Mouse (Mus musculus): ENCODE data around the gene Cdk5rap2. TPM values are rescaled to one million over a fixed set of nuclear protein-coding genes. Genes with fewer than 3 reads are reported as not detected.

Gene Cdk5rap2
- total and polyA plus RNA-seq, 3 experiments, result 2.0 to 6.1 (median 5.9) TPM

DNA sequence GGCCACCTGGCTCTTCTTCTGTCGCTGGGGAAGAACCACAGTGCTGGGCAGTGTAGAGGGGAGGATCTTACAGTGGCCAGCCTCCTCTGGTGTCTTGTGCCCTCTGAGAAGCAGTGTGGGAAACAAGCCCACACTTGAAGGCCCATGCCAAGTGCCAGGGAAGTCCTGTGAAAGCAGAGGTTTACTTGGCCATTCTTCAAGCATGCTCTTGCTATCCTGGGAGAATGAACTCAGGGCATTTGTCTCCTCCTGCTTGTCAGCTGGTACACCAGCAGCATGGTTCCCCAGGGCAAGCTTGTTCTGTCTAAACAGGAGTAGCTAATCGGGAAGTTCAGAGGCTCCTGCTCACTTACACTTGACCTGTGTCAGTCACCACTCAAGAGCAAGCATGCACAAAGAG, 185.7 kb downstream of the Cdk5rap2 start:
- Histone ChIP-seq H3K9ac (ENCODE audit: low read depth, low read length) (no peak overlapping the region), H3K4me1 (ENCODE audit: control insufficient read depth, insufficient read depth, low read length) (peaks cover 13% of the 10 kb centered on the region), H3K27ac (no peak overlapping the region), H3K36me3 (ENCODE audit: control insufficient read depth, insufficient read depth, low read length) (no peaks in the 10 kb centered on the region; the same call in 1 of the 2 replicates), H3K4me3 (no peak overlapping the region), H3K79me2 (replicated peaks; ENCODE audit: control insufficient read depth, insufficient read depth, low read length) (no peaks in the 10 kb centered on the region), H3K27me3 (ENCODE audit: control insufficient read depth, insufficient read depth, low read length) (no peaks in the 10 kb centered on the region)
- TF ChIP-seq EP300 (IDR thresholded peaks at IDR 0.05; ENCODE audit: insufficient read depth, low read depth, low read length) (no peak), CTCF (IDR thresholded peaks at IDR 0.05) (no peak), POLR2A (IDR thresholded peaks at IDR 0.05; ENCODE audit: insufficient read depth, low read depth, low read length) (no peak)
- intact Hi-C loops (cut with DNase I), result no loop called here
- WGBS, result 74% methylated on average over 2 of the region's 2 CpGs
- no peak for DNase-seq

DNA sequence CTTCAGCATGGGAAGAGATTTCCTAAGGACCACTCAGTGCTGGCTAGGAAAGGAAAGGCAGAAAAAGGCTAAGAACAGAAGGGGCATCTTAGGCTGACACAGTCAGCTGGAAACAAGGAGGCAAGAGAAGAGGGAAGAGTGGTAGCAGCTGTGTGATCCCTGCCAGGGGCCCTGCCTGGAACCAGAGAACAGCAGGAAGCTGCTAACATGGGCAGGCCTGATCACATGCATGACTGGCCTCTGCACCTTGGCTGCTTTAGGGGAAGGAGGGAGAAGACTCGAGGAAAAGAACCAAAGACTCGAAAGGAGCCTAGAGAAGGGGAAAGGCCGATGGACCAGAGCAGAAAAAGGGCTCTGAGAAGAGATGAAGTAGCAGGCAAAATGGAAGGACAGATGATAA, 188.4 kb downstream of the Cdk5rap2 start:
- intact Hi-C loops (cut with DNase I), result no loop called here
- WGBS, result 57% methylated on average over 3 of the region's 3 CpGs
- no peak overlapping the region for H3K27ac ChIP-seq
- no peak overlapping the region for H3K9ac ChIP-seq (ENCODE audit: low read depth, low read length)
- H3K36me3 ChIP-seq (ENCODE audit: control insufficient read depth, insufficient read depth, low read length), result no peaks in the 10 kb centered on the region; the same call in 1 of the 2 replicates
- no peak for TF ChIP-seq POLR2A (IDR thresholded peaks at IDR 0.05; ENCODE audit: insufficient read depth, low read depth, low read length)
- no peak for TF ChIP-seq EP300 (IDR thresholded peaks at IDR 0.05; ENCODE audit: insufficient read depth, low read depth, low read length)
- TF ChIP-seq CTCF (IDR thresholded peaks at IDR 0.05), result no peak
- H3K4me1 ChIP-seq (ENCODE audit: control insufficient read depth, insufficient read depth, low read length), result peaks cover 13% of the 10 kb centered on the region
- no peak overlapping the region for H3K4me3 ChIP-seq
- no peak for DNase-seq
- H3K27me3 ChIP-seq (ENCODE audit: control insufficient read depth, insufficient read depth, low read length), result no peaks in the 10 kb centered on the region
- no peaks in the 10 kb centered on the region for H3K79me2 ChIP-seq (replicated peaks; ENCODE audit: control insufficient read depth, insufficient read depth, low read length)

- intact Hi-C loops (cut with DNase I), result no loop called here
- no peaks in the 10 kb centered on the region for H3K79me2 ChIP-seq (replicated peaks; ENCODE audit: control insufficient read depth, insufficient read depth, low read length)
- H3K27me3 ChIP-seq (ENCODE audit: control insufficient read depth, insufficient read depth, low read length), result no peaks in the 10 kb centered on the region
- no peak overlapping the region for H3K9ac ChIP-seq (ENCODE audit: low read depth, low read length)
- TF ChIP-seq POLR2A (IDR thresholded peaks at IDR 0.05; ENCODE audit: insufficient read depth, low read depth, low read length), result no peak
- no peak for TF ChIP-seq EP300 (IDR thresholded peaks at IDR 0.05; ENCODE audit: insufficient read depth, low read depth, low read length)
- no peak for TF ChIP-seq CTCF (IDR thresholded peaks at IDR 0.05)
- no peak overlapping the region for H3K4me3 ChIP-seq
- H3K27ac ChIP-seq, result no peak overlapping the region
- peaks cover 13% of the 10 kb centered on the region for H3K4me1 ChIP-seq (ENCODE audit: control insufficient read depth, insufficient read depth, low read length)
- no peaks in the 10 kb centered on the region; the same call in 1 of the 2 replicates for H3K36me3 ChIP-seq (ENCODE audit: control insufficient read depth, insufficient read depth, low read length)
- WGBS, result 82% methylated on average over 1 of the region's 1 CpGs
- no peak for DNase-seq
Observed at GRCm38 (mm10) chr4:70221370-70221769, 188.9 kb downstream of the Cdk5rap2 start.

- Histone ChIP-seq H3K36me3 (ENCODE audit: control insufficient read depth, insufficient read depth, low read length) (no peaks in the 10 kb centered on the region; the same call in 1 of the 2 replicates), H3K27me3 (ENCODE audit: control insufficient read depth, insufficient read depth, low read length) (no peaks in the 10 kb centered on the region), H3K4me1 (ENCODE audit: control insufficient read depth, insufficient read depth, low read length) (peaks cover 13% of the 10 kb centered on the region), H3K9ac (ENCODE audit: low read depth, low read length) (no peak overlapping the region), H3K27ac (peak overlapping the region; percentile 48), H3K79me2 (replicated peaks; ENCODE audit: control insufficient read depth, insufficient read depth, low read length) (no peaks in the 10 kb centered on the region), H3K4me3 (no peak overlapping the region; the same call in 1 of the 2 replicates)
- peak; percentile 46 to 70 for DNase-seq
- intact Hi-C loops (cut with DNase I), result no loop called here
- TF ChIP-seq POLR2A (IDR thresholded peaks at IDR 0.05; ENCODE audit: insufficient read depth, low read depth, low read length), result no peak
- TF ChIP-seq EP300 (IDR thresholded peaks at IDR 0.05; ENCODE audit: insufficient read depth, low read depth, low read length), result 0 out of 2 replicates have a peak, but pooled peaks have one; percentile 16
- TF ChIP-seq CTCF (IDR thresholded peaks at IDR 0.05), result no peak
- 53% methylated on average over 10 of the region's 10 CpGs for WGBS
Observed at GRCm38 (mm10) chr4:70220277-70221180, 189.7 kb downstream of the Cdk5rap2 start.

- Histone ChIP-seq H3K27me3 (ENCODE audit: control insufficient read depth, insufficient read depth, low read length) (no peaks in the 10 kb centered on the region), H3K79me2 (replicated peaks; ENCODE audit: control insufficient read depth, insufficient read depth, low read length) (no peaks in the 10 kb centered on the region), H3K4me3 (no peak overlapping the region), H3K27ac (peak overlapping the region; percentile 48), H3K36me3 (ENCODE audit: control insufficient read depth, insufficient read depth, low read length) (no peaks in the 10 kb centered on the region; the same call in 1 of the 2 replicates), H3K9ac (ENCODE audit: low read depth, low read length) (no peak overlapping the region), H3K4me1 (ENCODE audit: control insufficient read depth, insufficient read depth, low read length) (peaks cover 13% of the 10 kb centered on the region)
- intact Hi-C loops (cut with DNase I), result no loop called here
- DNase-seq, result peak; percentile 24 to 27
- 43% methylated on average over 4 of the region's 4 CpGs for WGBS
- no peak for TF ChIP-seq POLR2A (IDR thresholded peaks at IDR 0.05; ENCODE audit: insufficient read depth, low read depth, low read length)
- no peak for TF ChIP-seq EP300 (IDR thresholded peaks at IDR 0.05; ENCODE audit: insufficient read depth, low read depth, low read length)
- TF ChIP-seq CTCF (IDR thresholded peaks at IDR 0.05), result no peak
Observed at GRCm38 (mm10) chr4:70219776-70220175, 190.5 kb downstream of the Cdk5rap2 start.

GRCm38 (mm10) chr4:70185971-70186370, 224.3 kb downstream of the Cdk5rap2 start:
- WGBS, result 76% methylated on average over 2 of the region's 2 CpGs
- TF ChIP-seq CTCF (IDR thresholded peaks at IDR 0.05), result no peak
- TF ChIP-seq POLR2A (IDR thresholded peaks at IDR 0.05; ENCODE audit: insufficient read depth, low read depth, low read length), result no peak
- TF ChIP-seq EP300 (IDR thresholded peaks at IDR 0.05; ENCODE audit: insufficient read depth, low read depth, low read length), result no peak
- intact Hi-C loops (cut with DNase I), result no loop called here
- Histone ChIP-seq H3K4me1 (ENCODE audit: control insufficient read depth, insufficient read depth, low read length) (no peaks in the 10 kb centered on the region), H3K36me3 (ENCODE audit: control insufficient read depth, insufficient read depth, low read length) (no peaks in the 10 kb centered on the region), H3K4me3 (no peak overlapping the region), H3K27me3 (ENCODE audit: control insufficient read depth, insufficient read depth, low read length) (no peaks in the 10 kb centered on the region), H3K79me2 (replicated peaks; ENCODE audit: control insufficient read depth, insufficient read depth, low read length) (no peaks in the 10 kb centered on the region), H3K9ac (ENCODE audit: low read depth, low read length) (no peak overlapping the region), H3K27ac (no peak overlapping the region)
- no peak for DNase-seq

Other genes starting within 250 kb of the Cdk5rap2 start
- gene Megf9, start 124.6 kb upstream of the Cdk5rap2 start, total RNA-seq (2021), result 10 to 100 TPM; 10.8 to 12.9 TPM
- gene Megf9, start 124.6 kb upstream of the Cdk5rap2 start, polyA plus RNA-seq (2012; rRNA removed), result 5.5 TPM in 2 replicates

All from heart, adult 2 months (tissue).